Mouse (Mus musculus) spleen, adult 2 months (tissue): ENCODE data around the gene Fgfr2. TPM values are rescaled to one million over a fixed set of nuclear protein-coding genes. Genes with fewer than 3 reads are reported as not detected.

Experiments
- DNase-seq, 2 experiments: peaks; one replicate each; pipeline versions ENCODE4 v3.0.0 to v3.0.0-alpha.2; 2012 to 2021; ENCODE audit warnings: low spot score in 2 of 2, low read depth in 1 of 2
- H3K27ac ChIP-seq: fragments of 200-500 bp; 2 replicates; pipeline ENCODE4 v1.5.1; 2012; ENCODE audit warnings: low read length, inconsistent platforms; ENCODE audit not compliant: insufficient read depth
- H3K27me3 ChIP-seq: fragments of 200-500 bp; 2 replicates; pipeline ENCODE4 v1.6.1; 2012; ENCODE audit warnings: mild to moderate bottlenecking, moderate library complexity, low read length, inconsistent platforms; ENCODE audit not compliant: control insufficient read depth, insufficient read depth
- H3K36me3 ChIP-seq: fragments of 200-500 bp; 2 replicates; pipeline ENCODE4 v1.6.1; 2012; ENCODE audit warnings: mild to moderate bottlenecking, low read length, inconsistent platforms; ENCODE audit not compliant: control insufficient read depth, insufficient read depth
- H3K4me1 ChIP-seq: fragments of 200-500 bp; 2 replicates; pipeline ENCODE4 v1.6.1; 2011; ENCODE audit warnings: inconsistent platforms; ENCODE audit not compliant: control insufficient read depth, insufficient read depth, insufficient read length
- H3K4me3 ChIP-seq: fragments of 200-500 bp; 2 replicates; pipeline ENCODE4 v1.5.1; 2011; ENCODE audit warnings: mild to moderate bottlenecking, inconsistent platforms; ENCODE audit not compliant: insufficient read depth, insufficient read length; ENCODE audit errors: extremely low read depth
- CTCF ChIP-seq: fragments of 200-500 bp; IDR thresholded peaks from 2 replicates; pipeline ENCODE4 v1.5.1; 2011; ENCODE audit warnings: mild to moderate bottlenecking, inconsistent platforms; ENCODE audit not compliant: insufficient read depth, insufficient read length, insufficient replicate concordance; ENCODE audit errors: extremely low read depth
- POLR2A ChIP-seq: fragments of 200-500 bp; IDR thresholded peaks from 2 replicates; pipeline ENCODE4 v1.6.1; 2011; ENCODE audit warnings: low read depth, low read length, inconsistent platforms
- WGBS: fragments of 180-500 bp; shearing (Covaris S2); methylation state at CpG from one replicate; pipeline ENCODE4 v1.1.7; 2018; 5-methylcytosine and 5-hydroxymethylcytosine counted together
- polyA plus RNA-seq: library from polyadenylated mRNA; depleted of rRNA; stranded (reverse); fragments of >200 nt; gene quantifications from 2 replicates; pipeline ENCODE4 v1.2.3, GENCODE M21; 2012

Gene Fgfr2
- polyA plus RNA-seq, 1 experiment, result 1.6 TPM

DNA sequence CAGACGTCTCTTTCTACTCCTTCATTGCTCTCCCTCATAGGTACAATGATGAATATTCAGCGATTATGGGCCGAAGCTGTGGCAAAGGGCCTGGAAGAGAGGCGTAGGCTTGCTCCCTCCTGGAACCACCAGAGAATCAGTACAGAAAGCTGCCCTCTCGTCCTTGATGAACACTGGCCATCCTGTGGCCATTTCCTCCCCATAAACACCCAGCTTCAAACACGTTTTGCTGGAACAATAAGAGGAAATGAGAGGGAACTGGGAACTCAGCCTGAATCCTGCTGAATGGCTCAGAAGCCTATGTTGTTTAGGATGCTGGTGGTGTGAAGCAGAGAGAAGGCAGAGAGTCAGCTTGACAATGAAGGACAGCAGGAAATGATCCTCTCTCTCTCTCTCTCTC lies 784.8 kb downstream of the Fgfr2 start:
- no peaks in the 10 kb centered on the region for H3K36me3 ChIP-seq
- no peaks in the 10 kb centered on the region for H3K27me3 ChIP-seq
- H3K4me3 ChIP-seq, result no peak overlapping the region
- H3K4me1 ChIP-seq, result peaks cover 12% of the 10 kb centered on the region; the same call in 1 of the 2 replicates
- TF ChIP-seq CTCF (no peak), POLR2A (no peak)
- WGBS, result 77% methylated on average over 6 of the region's 6 CpGs
- no peak for DNase-seq
- H3K27ac ChIP-seq, result no peak overlapping the region

DNA sequence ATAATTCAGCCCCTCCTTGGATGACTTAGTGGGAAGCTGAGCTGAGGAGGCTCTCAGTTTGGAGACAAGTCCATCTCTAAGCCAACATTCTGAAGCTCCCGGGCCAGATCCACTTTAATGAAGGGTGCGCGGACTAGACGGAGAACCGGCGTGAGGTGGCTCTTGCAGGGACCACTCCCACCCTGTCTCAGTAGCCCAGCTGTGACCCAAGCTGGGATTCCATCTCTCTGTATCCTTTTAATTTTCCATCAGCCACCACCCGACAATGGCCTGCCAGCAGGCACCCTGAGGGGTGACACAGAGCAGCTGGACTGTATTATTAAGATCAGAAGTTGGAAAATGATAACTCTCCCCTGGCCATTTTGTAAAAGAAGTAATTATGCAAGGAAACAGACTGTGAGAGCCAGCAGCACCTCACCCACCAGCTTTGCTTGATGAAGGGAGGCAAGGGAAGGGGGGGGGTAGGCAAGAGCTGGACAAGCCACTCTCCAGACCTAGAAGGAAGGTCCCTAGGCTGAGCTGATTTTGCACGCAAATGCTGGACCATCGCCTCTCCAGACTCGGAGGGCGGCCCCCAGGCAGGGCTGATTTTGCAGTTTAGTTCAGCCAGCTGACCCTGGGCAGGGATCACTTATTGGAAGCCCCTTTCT lies 785.8 kb downstream of the Fgfr2 start:
- DNase-seq, result no peak
- TF ChIP-seq CTCF (no peak), POLR2A (no peak)
- H3K27ac ChIP-seq, result peak overlapping the region; percentile 52
- H3K4me3 ChIP-seq, result no peak overlapping the region
- no peaks in the 10 kb centered on the region for H3K27me3 ChIP-seq
- WGBS, result 87% methylated on average over 11 of the region's 11 CpGs
- H3K4me1 ChIP-seq, result peaks cover 16% of the 10 kb centered on the region; the same call in 1 of the 2 replicates
- H3K36me3 ChIP-seq, result no peaks in the 10 kb centered on the region

GRCm38 (mm10) chr7:132336781-132337180 lies 786.4 kb downstream of the Fgfr2 start:
- no peak for DNase-seq
- peak overlapping the region; percentile 52 for H3K27ac ChIP-seq
- H3K4me3 ChIP-seq, result no peak overlapping the region
- H3K27me3 ChIP-seq, result no peaks in the 10 kb centered on the region
- H3K36me3 ChIP-seq, result no peaks in the 10 kb centered on the region
- TF ChIP-seq CTCF (no peak), POLR2A (no peak)
- peaks cover 16% of the 10 kb centered on the region; the same call in 1 of the 2 replicates for H3K4me1 ChIP-seq
- WGBS, result 39% methylated on average over 3 of the region's 3 CpGs

DNA sequence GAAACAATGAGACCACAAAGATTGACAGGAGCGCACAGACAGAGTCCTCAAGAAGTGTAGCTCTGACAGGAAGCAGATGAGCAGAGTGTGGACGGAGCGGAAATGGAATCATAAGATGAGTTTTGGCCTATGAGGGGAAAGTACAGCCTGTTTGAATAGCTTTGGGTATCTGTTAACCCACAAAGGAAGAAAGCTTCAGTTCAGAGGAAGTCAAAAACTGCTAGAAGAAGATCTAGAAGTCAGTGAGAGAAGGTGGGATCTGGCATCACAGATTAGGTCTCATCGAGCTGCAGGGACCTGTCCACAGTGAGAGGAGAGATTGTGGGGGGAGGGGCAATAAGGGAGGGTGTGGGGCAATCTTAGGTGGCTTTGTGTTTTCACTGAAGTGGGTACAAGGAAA lies 787.8 kb downstream of the Fgfr2 start:
- peaks cover 16% of the 10 kb centered on the region; the same call in 1 of the 2 replicates for H3K4me1 ChIP-seq
- TF ChIP-seq POLR2A (no peak), CTCF (no peak)
- no peaks in the 10 kb centered on the region for H3K27me3 ChIP-seq
- peak in 1 of 2 experiments; percentile 28 for DNase-seq
- no peak overlapping the region for H3K4me3 ChIP-seq
- 0 out of 2 replicates have a peak overlapping the region, but pooled peaks have one; percentile 26 for H3K27ac ChIP-seq
- WGBS, result 22% methylated on average over 4 of the region's 4 CpGs
- H3K36me3 ChIP-seq, result no peaks in the 10 kb centered on the region

- H3K4me3 ChIP-seq, result no peak overlapping the region
- TF ChIP-seq POLR2A, result no peak
- TF ChIP-seq CTCF, result no peak
- no peaks in the 10 kb centered on the region for H3K27me3 ChIP-seq
- 28% methylated on average over 1 of the region's 1 CpGs for WGBS
- DNase-seq, result no peak
- no peaks in the 10 kb centered on the region for H3K36me3 ChIP-seq
- H3K4me1 ChIP-seq, result peaks cover 16% of the 10 kb centered on the region; the same call in 1 of the 2 replicates
- no peak overlapping the region for H3K27ac ChIP-seq
These were observed 790.1 kb downstream of the Fgfr2 start for GRCm38 (mm10) chr7:132333078-132333477.

DNA sequence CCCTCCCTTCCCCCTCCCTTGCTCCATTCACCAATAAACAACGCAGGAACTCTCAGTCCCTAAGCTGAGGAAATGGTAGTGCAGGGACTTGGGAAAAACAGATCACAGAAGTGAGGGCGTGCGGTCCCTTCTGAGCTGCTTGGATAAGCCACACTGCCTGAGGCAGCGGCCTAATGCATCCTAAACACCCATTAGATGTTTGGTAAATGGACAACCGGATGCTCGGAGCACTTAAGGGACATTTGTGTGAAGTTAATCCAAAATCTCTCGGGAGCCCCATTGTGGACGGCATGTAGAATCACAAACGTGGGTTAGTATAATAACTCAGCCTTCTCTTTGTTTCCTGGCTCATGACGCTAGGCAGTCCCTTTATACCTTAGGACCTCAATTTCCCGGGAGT lies 791.0 kb downstream of the Fgfr2 start:
- DNase-seq, result no peak
- no peak overlapping the region for H3K27ac ChIP-seq
- 86% methylated on average over 11 of the region's 11 CpGs for WGBS

DNA sequence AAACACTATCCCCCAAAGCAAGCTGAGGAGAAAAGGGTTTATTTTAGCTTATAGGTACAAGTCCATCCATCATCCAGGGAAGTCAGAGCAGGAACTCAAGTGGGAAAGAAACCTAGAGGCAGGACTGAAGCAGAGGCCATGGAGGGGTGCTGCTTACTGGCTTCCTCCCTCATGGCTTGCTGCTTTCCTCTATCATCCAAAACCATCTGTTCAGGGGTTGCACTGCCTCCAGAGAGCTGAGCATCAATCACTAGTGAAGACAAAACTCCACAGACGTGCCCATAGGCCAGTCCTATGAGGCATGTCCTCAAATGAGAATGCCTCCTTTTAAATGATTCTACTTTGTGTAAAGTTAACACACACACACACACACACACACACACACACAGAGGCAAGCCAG lies 793.0 kb downstream of the Fgfr2 start:
- WGBS, result 84% methylated on average over 1 of the region's 1 CpGs
- TF ChIP-seq CTCF (no peak), POLR2A (no peak)
- no peak overlapping the region for H3K4me3 ChIP-seq
- no peaks in the 10 kb centered on the region for H3K27me3 ChIP-seq
- H3K4me1 ChIP-seq, result peaks cover 8% of the 10 kb centered on the region; the same call in 1 of the 2 replicates
- no peak overlapping the region for H3K27ac ChIP-seq
- no peak for DNase-seq
- H3K36me3 ChIP-seq, result no peaks in the 10 kb centered on the region

More for the DNA sequence above, 791.0 kb downstream of the Fgfr2 start:
- H3K4me3 ChIP-seq, result no peak overlapping the region
- peaks cover 13% of the 10 kb centered on the region; the same call in 1 of the 2 replicates for H3K4me1 ChIP-seq
- TF ChIP-seq POLR2A, result no peak
- TF ChIP-seq CTCF, result no peak
- H3K27me3 ChIP-seq, result no peaks in the 10 kb centered on the region
- H3K36me3 ChIP-seq, result no peaks in the 10 kb centered on the region
